Mouse (Mus musculus) heart, embryonic 12.5 days (tissue): Measurements from ENCODE around the gene Sf3b6. TPM values are rescaled to one million over a fixed set of nuclear protein-coding genes. Genes with fewer than 3 reads are reported as not detected.
A peak's percentile ranks its signal among the peaks of the same experiment; 100 is the strongest.
"Not testable (repeated sequence)": the region's sequence is repeated elsewhere in the genome, so short reads cannot be mapped to it uniquely, and the experiment has no call there.

ENCODE experiments used
- ATAC-seq: fragments of 200-750 bp; cut with Nextera tagmentation; 2 replicates; pipeline ENCODE4 v1.8.0; 2017; ENCODE audit warnings: moderate TSS enrichment, moderate library complexity; ENCODE audit not compliant: insufficient number of reproducible peaks, low FRiP score
- H3K27ac ChIP-seq: fragments of 300-500 bp; sonication (generic); 2 replicates; pipeline ENCODE4 v1.5.1; 2016; ENCODE audit warnings: mild to moderate bottlenecking, moderate library complexity; ENCODE audit not compliant: poor library complexity, severe bottlenecking
- H3K27me3 ChIP-seq: fragments of 300-500 bp; sonication (generic); replicated peaks from 2 replicates; pipeline ENCODE4 v1.6.1; 2016; ENCODE audit warnings: mild to moderate bottlenecking, moderate library complexity
- H3K36me3 ChIP-seq: fragments of 300-500 bp; sonication (generic); 2 replicates; pipeline ENCODE4 v1.6.1; 2016; ENCODE audit warnings: mild to moderate bottlenecking, moderate library complexity
- H3K4me1 ChIP-seq: fragments of 300-500 bp; sonication (generic); replicated peaks from 2 replicates; pipeline ENCODE4 v1.6.1; 2016; ENCODE audit warnings: mild to moderate bottlenecking
- H3K4me2 ChIP-seq: fragments of 300-500 bp; sonication (generic); 2 replicates; pipeline ENCODE4 v1.6.1; 2016; ENCODE audit warnings: mild to moderate bottlenecking, moderate library complexity
- H3K4me3 ChIP-seq: fragments of 300-500 bp; sonication (generic); 2 replicates; pipeline ENCODE4 v1.5.1; 2016; ENCODE audit warnings: mild to moderate bottlenecking
- H3K9ac ChIP-seq: fragments of 300-500 bp; sonication (generic); 2 replicates; pipeline ENCODE4 v1.6.1; 2016; ENCODE audit warnings: mild to moderate bottlenecking, moderate library complexity
- H3K9me3 ChIP-seq: fragments of 300-500 bp; sonication (generic); replicated peaks from 2 replicates; pipeline ENCODE4 v1.6.1; 2016; ENCODE audit warnings: mild to moderate bottlenecking, moderate library complexity
- WGBS: fragments of 180-500 bp; shearing (Covaris S2); methylation state at CpG from one replicate; pipeline ENCODE4 v1.1.7; 2016; 5-methylcytosine and 5-hydroxymethylcytosine counted together
- polyA plus RNA-seq: library from polyadenylated mRNA; unstranded; fragments of >200 nt; fragmentation: Nextera tagmentation; extraction: Ambion mirVana; gene quantifications from 2 replicates; pipeline ENCODE4 v1.2.1, GENCODE M21; 2016

The Sf3b6 gene
- polyA plus RNA-seq, 1 experiment from 2014 or later = 160 TPM

DNA sequence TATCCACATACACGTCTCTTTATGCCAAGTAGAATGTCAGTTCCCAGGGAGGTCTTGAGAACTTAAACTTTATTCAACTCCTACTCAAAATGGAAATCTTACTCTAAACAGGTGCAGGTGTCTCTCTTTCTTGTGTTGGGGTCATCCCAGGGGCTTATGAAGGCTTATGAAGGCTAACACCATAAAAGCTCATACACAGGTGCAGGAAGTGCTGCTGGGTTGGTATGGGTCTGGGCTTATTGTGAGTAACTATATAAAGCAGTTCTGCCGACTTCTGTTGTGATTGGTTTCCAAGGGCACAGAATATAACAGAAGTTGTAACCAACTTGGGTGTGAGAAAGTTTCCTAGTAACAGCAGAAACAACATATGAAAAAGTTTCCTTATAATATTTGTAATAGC, 32.9 kb upstream of the Sf3b6 start:
- H3K9ac ChIP-seq = no peak overlapping the region
- no peaks in the 10 kb centered on the region for H3K4me1 ChIP-seq
- no peak overlapping the region for H3K27ac ChIP-seq
- H3K36me3 ChIP-seq = no peaks in the 10 kb centered on the region
- no peak overlapping the region for H3K4me2 ChIP-seq
- WGBS = 64% methylated on average over 2 of the region's 2 CpGs
- no peak overlapping the region for H3K4me3 ChIP-seq
- H3K9me3 ChIP-seq = no peaks in the 10 kb centered on the region
- no peaks in the 10 kb centered on the region for H3K27me3 ChIP-seq
- ATAC-seq = no peak

DNA sequence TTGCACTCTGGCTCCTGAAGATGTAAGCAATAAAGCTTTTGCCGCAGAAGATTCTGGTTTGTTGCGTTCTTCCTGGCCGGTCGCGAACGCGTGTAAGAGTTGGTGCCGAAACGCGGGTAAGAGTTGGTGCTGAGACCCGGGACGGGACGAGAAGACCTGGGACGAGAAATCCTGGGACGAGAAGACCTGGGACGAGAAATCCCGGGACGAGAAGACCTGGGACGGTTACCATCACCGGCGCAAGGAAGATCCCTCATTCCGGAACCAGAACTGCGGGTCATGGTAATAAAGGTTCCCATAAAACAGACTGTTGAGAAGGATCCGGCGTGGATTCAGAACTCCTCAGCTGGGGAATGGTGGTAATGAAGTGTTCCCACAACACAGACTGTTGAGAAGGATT, 29.2 kb upstream of the Sf3b6 start:
- H3K4me2 ChIP-seq, H3K9me3 ChIP-seq, ATAC-seq, H3K27ac ChIP-seq, H3K9ac ChIP-seq, H3K4me1 ChIP-seq, H3K36me3 ChIP-seq, H3K4me3 ChIP-seq, H3K27me3 ChIP-seq: not testable (repeated sequence)
- 89% methylated on average over 25 of the region's 25 CpGs for WGBS

DNA sequence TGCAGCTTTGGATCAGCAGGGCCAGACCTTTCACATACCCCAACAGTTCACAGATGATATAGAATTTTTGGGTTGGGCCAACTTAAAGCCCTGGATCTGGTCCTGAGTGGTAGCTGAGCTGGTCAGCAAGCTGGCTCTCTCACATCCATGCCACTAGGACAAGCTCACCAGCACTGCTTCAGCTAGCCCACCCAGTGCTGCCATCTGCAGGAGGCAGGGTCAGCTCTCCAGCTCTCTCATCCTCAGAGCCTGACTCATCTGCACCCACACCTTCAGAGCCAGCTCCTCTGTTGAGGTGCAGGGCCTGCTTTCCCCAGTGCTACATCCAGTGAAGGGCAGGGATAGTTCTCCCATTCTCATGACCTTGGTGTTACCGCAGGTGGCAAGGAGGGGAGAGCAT, 23.6 kb upstream of the Sf3b6 start:
- no peak overlapping the region for H3K9ac ChIP-seq
- H3K4me2 ChIP-seq = no peak overlapping the region
- no peaks in the 10 kb centered on the region for H3K4me1 ChIP-seq
- no peak overlapping the region for H3K4me3 ChIP-seq
- H3K27me3 ChIP-seq = no peaks in the 10 kb centered on the region
- whole genome bisulfite sequencing = 76% methylated on average over 1 of the region's 1 CpGs
- no peaks in the 10 kb centered on the region for H3K36me3 ChIP-seq
- ATAC-seq = no peak
- H3K9me3 ChIP-seq = 0 out of 2 replicates have a peak, but pooled peaks cover 3% of the 10 kb centered on the region
- no peak overlapping the region for H3K27ac ChIP-seq

DNA sequence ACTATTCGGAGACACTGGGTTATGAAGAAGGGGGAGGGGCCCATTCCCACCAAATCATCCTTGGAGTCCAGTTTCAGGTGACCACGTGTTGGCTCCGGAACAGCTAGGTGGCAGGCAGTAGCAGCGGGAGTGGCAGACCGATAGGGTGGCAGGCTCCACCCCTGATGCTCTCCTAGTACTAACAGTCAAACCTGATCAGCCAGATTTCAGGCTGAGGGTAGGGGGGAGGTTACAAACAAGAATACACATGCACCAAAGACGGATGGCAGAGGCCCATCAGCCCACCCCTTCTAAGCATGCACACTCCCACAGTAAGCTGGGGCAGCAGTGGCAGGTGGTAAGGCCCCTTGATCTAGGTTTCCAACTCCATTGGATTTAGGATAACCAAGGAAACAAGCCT, 19.9 kb upstream of the Sf3b6 start:
- ATAC-seq, H3K4me3 ChIP-seq, H3K4me2 ChIP-seq, H3K27ac ChIP-seq, H3K27me3 ChIP-seq, H3K9ac ChIP-seq, H3K4me1 ChIP-seq, H3K36me3 ChIP-seq: not testable (repeated sequence)
- peaks cover 10% of the 10 kb centered on the region for H3K9me3 ChIP-seq
- 70% methylated on average over 6 of the region's 6 CpGs for WGBS

DNA sequence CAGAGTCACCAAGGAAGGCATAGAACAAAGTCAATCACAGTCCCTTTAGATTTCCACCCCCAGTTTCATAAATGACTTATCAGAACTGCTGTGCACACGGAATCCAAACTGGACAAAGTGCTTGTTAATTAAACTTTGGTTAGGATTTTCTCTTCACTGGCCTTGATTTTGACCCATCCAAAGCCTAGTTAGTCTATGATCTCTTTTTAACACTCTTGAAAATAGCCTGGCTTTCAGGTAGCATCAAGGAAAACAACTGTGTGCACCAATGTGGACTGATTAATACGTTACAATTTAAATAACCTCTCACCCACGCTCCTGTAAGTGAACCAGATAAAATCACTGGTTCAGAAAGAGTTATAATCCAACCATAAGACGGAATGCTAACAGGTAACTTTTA, 6.3 kb upstream of the Sf3b6 start:
- Histone ChIP-seq H3K9ac (no peak overlapping the region), H3K4me2 (no peak overlapping the region), H3K27me3 (no peaks in the 10 kb centered on the region), H3K4me1 (no peaks in the 10 kb centered on the region), H3K36me3 (no peaks in the 10 kb centered on the region), H3K27ac (no peak overlapping the region), H3K9me3 (no peaks in the 10 kb centered on the region; the same call in 1 of the 2 replicates), H3K4me3 (no peak overlapping the region)
- ATAC-seq = no peak
- WGBS = 70% methylated on average over 4 of the region's 4 CpGs

DNA sequence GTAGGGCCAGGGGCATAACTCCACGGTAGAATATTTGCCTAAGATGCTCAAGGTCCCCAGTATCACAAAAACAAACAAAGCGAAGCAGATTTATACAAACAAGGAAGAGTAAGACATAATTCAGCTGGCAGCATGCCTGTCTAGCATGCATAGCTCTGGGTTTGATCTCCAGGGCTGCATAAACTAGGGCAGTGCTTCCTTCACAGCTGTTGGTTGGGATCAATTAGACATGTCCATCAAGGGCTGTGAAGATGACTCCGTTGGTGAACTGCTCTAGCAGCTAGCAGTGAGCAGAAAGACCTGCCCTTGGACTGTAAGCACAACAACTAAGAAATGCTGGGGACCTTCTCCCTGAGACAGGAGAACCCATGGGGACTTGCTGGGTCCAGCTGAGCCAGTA, 5.6 kb upstream of the Sf3b6 start:
- no peak overlapping the region for H3K4me3 ChIP-seq
- H3K4me1 ChIP-seq = peaks cover 4% of the 10 kb centered on the region; the same call in 1 of the 2 replicates
- no peak for ATAC-seq
- WGBS = 48% methylated on average over 3 of the region's 3 CpGs
- H3K4me2 ChIP-seq = no peak overlapping the region
- no peak overlapping the region for H3K27ac ChIP-seq
- no peaks in the 10 kb centered on the region; the same call in 1 of the 2 replicates for H3K9me3 ChIP-seq
- no peak overlapping the region for H3K9ac ChIP-seq
- no peaks in the 10 kb centered on the region for H3K36me3 ChIP-seq
- no peaks in the 10 kb centered on the region for H3K27me3 ChIP-seq

DNA sequence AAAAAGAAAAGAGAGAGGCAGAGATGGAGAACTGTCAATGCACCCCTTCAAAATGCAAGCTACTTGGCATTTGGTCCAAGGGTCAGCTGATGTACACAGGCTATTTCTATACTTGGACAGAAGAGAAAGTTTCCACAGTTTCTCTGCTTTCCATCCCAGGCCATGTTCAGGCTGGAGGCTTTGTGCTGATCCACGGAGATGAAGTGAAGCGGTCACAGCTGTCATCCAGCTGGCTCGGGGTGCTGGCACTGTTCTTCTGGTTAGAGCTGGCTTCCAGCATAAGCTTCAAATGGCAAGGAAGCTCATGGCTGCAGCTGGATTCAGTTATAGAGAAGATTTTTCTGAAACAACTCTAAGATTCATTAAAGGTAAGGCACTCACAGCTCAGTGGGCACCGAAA, 3.7 kb upstream of the Sf3b6 start:
- Histone ChIP-seq H3K36me3 (no peaks in the 10 kb centered on the region), H3K9me3 (no peaks in the 10 kb centered on the region; the same call in 1 of the 2 replicates), H3K4me1 (peaks cover 7% of the 10 kb centered on the region), H3K4me3 (no peak overlapping the region), H3K27ac (no peak overlapping the region), H3K4me2 (no peak overlapping the region), H3K27me3 (no peaks in the 10 kb centered on the region), H3K9ac (no peak overlapping the region)
- no peak for ATAC-seq
- 80% methylated on average over 4 of the region's 4 CpGs for WGBS

DNA sequence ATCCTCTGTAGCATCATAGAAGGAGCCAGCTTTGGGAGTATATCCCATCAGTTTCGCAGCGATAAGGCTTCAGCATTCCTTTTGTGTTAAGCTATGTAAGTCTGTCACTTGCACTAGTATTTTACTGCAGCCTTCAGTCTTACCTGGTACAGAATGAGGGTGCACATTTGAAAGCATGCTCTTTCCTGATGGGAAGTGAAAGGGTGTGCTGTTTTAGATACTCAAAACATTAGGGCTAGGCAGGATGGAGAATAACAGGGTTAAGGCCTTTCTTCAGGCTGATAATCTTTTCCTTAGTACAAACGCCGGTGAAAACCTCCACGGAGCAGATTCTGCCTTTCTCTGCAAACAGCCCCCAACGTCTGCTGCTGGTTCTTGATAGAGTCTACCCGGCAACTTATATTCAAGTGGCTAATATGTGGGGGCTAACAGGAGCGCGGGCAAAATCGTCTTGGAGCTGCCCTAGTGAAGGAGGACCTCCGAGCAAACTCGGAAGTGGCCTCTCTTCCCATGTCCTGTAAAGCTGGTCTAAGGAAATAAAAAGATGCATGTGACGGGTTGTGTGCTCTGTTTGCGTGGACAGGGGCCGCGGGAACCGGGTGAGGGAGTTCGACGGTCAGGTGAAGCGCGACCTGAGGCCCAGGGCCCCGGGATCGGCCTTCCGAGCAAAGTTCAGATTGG, 524 bp upstream of the Sf3b6 start:
- H3K9ac ChIP-seq = peak overlapping the region; percentile 81
- peak overlapping the region; percentile 98 for H3K4me2 ChIP-seq
- no peaks in the 10 kb centered on the region for H3K27me3 ChIP-seq
- 6% methylated on average over 24 of the region's 24 CpGs for WGBS
- peak overlapping the region; percentile 90 for H3K27ac ChIP-seq
- H3K9me3 ChIP-seq = no peaks in the 10 kb centered on the region
- H3K4me1 ChIP-seq = peaks cover 11% of the 10 kb centered on the region
- H3K36me3 ChIP-seq = peaks cover 17% of the 10 kb centered on the region
- peak overlapping the region; percentile 87 for H3K4me3 ChIP-seq
- ATAC-seq = peak; percentile 65

DNA sequence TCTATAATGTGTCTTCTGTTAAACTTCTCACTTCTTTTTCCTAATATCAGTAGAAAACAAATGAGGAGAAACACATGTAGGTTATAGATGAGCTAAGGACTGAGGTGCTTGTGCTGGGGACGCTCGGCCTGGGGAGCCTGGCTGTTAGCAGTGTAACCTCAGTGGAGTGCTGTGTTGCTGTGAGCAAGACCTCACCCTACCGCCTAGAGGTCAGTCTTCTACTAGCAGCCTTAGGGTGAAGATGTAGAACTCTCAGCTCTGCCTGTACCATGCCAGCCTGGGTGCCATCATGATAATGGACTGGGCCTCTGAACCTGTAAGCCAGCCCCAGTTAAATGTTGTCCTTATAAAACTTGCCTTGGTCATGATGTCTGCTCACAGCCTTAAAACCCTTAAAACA, 9.9 kb downstream of the Sf3b6 start:
- no peak for ATAC-seq
- no peak overlapping the region for H3K27ac ChIP-seq
- H3K9ac ChIP-seq = no peak overlapping the region
- H3K27me3 ChIP-seq = no peaks in the 10 kb centered on the region
- H3K9me3 ChIP-seq = no peaks in the 10 kb centered on the region
- no peak overlapping the region for H3K4me2 ChIP-seq
- H3K4me3 ChIP-seq = no peak overlapping the region
- 79% methylated on average over 3 of the region's 3 CpGs for WGBS
- H3K36me3 ChIP-seq = peaks cover 71% of the 10 kb centered on the region
- H3K4me1 ChIP-seq = no peaks in the 10 kb centered on the region

DNA sequence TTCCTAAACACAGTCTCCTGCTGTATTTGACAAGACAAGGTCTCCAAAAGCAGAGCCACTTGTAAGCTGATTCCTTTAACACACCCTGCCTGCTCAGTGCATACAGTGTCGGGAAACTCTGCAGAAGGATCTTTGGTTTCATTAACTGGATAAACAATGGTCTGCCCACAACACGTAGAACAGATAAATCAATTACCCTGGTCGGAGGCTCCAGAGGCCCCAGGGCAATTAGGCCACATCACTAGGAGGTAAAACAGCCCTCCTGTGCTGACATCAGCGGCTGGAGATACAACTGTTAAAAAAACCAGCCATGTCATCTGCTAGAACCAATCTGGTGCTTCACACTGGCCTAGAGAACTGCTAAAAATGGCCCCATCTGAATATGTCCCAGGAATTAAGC, 19.6 kb downstream of the Sf3b6 start:
- ATAC-seq = no peak
- Histone ChIP-seq H3K9me3 (no peaks in the 10 kb centered on the region), H3K4me3 (no peak overlapping the region), H3K4me2 (no peak overlapping the region), H3K4me1 (peaks cover 10% of the 10 kb centered on the region), H3K36me3 (peaks cover 7% of the 10 kb centered on the region), H3K27ac (no peak overlapping the region), H3K9ac (no peak overlapping the region), H3K27me3 (no peaks in the 10 kb centered on the region)
- 41% methylated on average over 4 of the region's 4 CpGs for WGBS

DNA sequence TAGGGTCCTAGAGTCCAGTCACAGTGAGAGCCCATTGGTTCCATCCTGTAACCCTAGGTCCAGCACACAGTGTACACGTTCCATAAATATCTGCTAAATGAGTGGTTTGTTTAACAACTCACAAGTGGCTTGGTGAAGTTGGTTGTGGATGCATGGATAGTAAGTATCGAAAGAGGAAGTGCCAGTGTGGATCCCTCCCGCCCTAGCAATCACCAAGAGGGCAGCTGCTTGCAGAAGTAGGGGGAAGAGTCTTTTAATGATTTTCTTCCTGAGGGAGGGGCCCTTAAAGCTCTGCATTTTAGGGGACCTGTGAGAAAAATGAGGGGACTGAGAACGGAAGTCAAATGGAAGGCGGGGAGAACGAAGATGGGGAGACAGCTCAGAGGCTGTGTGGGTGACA, 22.7 kb downstream of the Sf3b6 start:
- H3K27me3 ChIP-seq = no peaks in the 10 kb centered on the region
- peak overlapping the region; percentile 80 for H3K4me2 ChIP-seq
- no peak overlapping the region for H3K27ac ChIP-seq
- no peak overlapping the region for H3K4me3 ChIP-seq
- H3K4me1 ChIP-seq = peaks cover 21% of the 10 kb centered on the region
- H3K36me3 ChIP-seq = no peaks in the 10 kb centered on the region
- ATAC-seq = no peak
- H3K9ac ChIP-seq = no peak overlapping the region
- H3K9me3 ChIP-seq = no peaks in the 10 kb centered on the region
- 45% methylated on average over 6 of the region's 6 CpGs for WGBS

DNA sequence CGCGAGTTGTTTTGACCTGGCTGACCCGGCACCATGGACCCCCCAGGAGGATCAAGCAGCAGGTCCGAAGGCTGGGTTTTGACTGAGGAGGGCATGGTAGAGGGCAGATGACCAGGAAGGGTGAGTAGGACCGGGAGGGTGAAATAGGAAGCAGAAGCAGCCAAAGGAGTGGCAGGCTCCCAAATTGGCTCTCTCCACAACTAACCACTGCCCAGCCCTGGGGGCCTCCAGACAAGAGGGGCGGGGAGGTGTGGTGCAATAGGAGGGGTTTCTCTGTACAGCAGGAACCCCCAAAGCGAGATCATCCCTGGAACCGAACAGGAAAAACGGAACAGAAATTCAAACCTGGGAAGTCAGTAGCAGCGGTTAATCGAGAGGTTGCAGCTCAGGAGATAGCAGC, 23.4 kb downstream of the Sf3b6 start:
- Histone ChIP-seq H3K36me3 (no peaks in the 10 kb centered on the region), H3K9ac (peak overlapping the region; percentile 77), H3K27me3 (no peaks in the 10 kb centered on the region), H3K27ac (no peak overlapping the region), H3K4me2 (peak overlapping the region; percentile 80), H3K4me3 (peak overlapping the region; percentile 80), H3K4me1 (peaks cover 21% of the 10 kb centered on the region), H3K9me3 (no peaks in the 10 kb centered on the region)
- WGBS = 2% methylated on average over 11 of the region's 11 CpGs
- no peak for ATAC-seq
